Mouse (Mus musculus) CH12.LX (cell line): ENCODE results near the gene Tmem178. TPM values are rescaled to one million over a fixed set of nuclear protein-coding genes. Genes with fewer than 3 reads are reported as not detected.

Source experiments
- DNase-seq: peaks from one replicate; pipeline ENCODE4 v3.0.0-alpha.2; 2013; ENCODE audit errors: extremely low read depth
- H3K27ac ChIP-seq: 2 replicates; pipeline ENCODE4 v1.5.1; 2012; ENCODE audit warnings: low read depth, mild to moderate bottlenecking, control low read depth, moderate library complexity; ENCODE audit not compliant: insufficient read depth
- H3K27me3 ChIP-seq: replicated peaks from 2 replicates; pipeline ENCODE3; 2012; ENCODE audit warnings: inconsistent platforms
- H3K36me3 ChIP-seq, 2 experiments: replicated peaks in 1 of 2; 2 replicates each; pipeline versions ENCODE3 to v1.6.1; 2012; ENCODE audit warnings: inconsistent platforms in 1 of 2, low read length in 1 of 2, mild to moderate bottlenecking in 1 of 2, mixed read lengths in 1 of 2, moderate library complexity in 1 of 2; ENCODE audit not compliant: control insufficient read depth in 1 of 2, insufficient read depth in 1 of 2
- H3K4me1 ChIP-seq, 2 experiments: 2 replicates each; pipeline ENCODE4 v1.6.1; 2012; ENCODE audit warnings: inconsistent platforms in 1 of 2, moderate library complexity in 1 of 2; ENCODE audit not compliant: insufficient read depth in 2 of 2, control insufficient read depth in 1 of 2
- H3K4me2 ChIP-seq: 2 replicates; pipeline ENCODE4 v1.6.1; 2012; ENCODE audit warnings: low read depth, mild to moderate bottlenecking, control low read depth; ENCODE audit not compliant: poor library complexity, insufficient read depth, severe bottlenecking
- H3K4me3 ChIP-seq, 3 experiments: fragments of 150-350 bp in 1 of 3; sonication (generic) in 1 of 3; replicated peaks in 1 of 3; 2 replicates each; pipeline versions ENCODE3 to v1.5.1; 2011 to 2012; ENCODE audit warnings: low read depth in 2 of 3, low read length in 2 of 3, mild to moderate bottlenecking in 2 of 3, moderate library complexity in 2 of 3, control low read depth in 1 of 3, improper control_type of control experiment in 1 of 3, inconsistent platforms in 1 of 3, mixed read lengths in 1 of 3; ENCODE audit not compliant: poor library complexity in 1 of 3
- H3K79me2 ChIP-seq: replicated peaks from 2 replicates; pipeline ENCODE4 v1.6.1; 2012; ENCODE audit warnings: mild to moderate bottlenecking, moderate library complexity; ENCODE audit not compliant: control insufficient read depth, poor library complexity, insufficient read depth, severe bottlenecking; ENCODE audit errors: extremely low read depth
- H3K9ac ChIP-seq: 2 replicates; pipeline ENCODE4 v1.6.1; 2012; ENCODE audit warnings: low read depth, mild to moderate bottlenecking, control low read depth, moderate library complexity; ENCODE audit not compliant: insufficient read depth
- H3K9me3 ChIP-seq: replicated peaks from 2 replicates; pipeline ENCODE3; 2012; ENCODE audit warnings: low read length, inconsistent platforms, mixed read lengths
- BHLHE40 ChIP-seq: IDR thresholded peaks from 2 replicates; pipeline ENCODE4 v1.6.1; 2011; ENCODE audit warnings: mild to moderate bottlenecking, low read depth, low read length, improper control_type of control experiment
- CHD2 ChIP-seq: IDR thresholded peaks from 2 replicates; pipeline ENCODE4 v1.6.1; 2011; ENCODE audit warnings: low read length, improper control_type of control experiment
- CTCF ChIP-seq, 2 experiments: IDR thresholded peaks in 1 of 2; conservative IDR thresholded peaks in 1 of 2; 2 replicates each; pipeline ENCODE4 v1.5.1; 2011 to 2012; ENCODE audit warnings: low read depth in 2 of 2, low read length in 2 of 2, improper control_type of control experiment in 1 of 2, inconsistent platforms in 1 of 2, mild to moderate bottlenecking in 1 of 2, moderate library complexity in 1 of 2
- E2F4 ChIP-seq: IDR thresholded peaks from 2 replicates; pipeline ENCODE4 v1.6.1; 2011; ENCODE audit warnings: low read depth, low read length, improper control_type of control experiment; ENCODE audit not compliant: insufficient replicate concordance
- GABPA ChIP-seq: IDR thresholded peaks from 2 replicates; pipeline ENCODE4 v1.6.1; 2012; ENCODE audit warnings: low read depth, low read length, improper control_type of control experiment, inconsistent platforms; ENCODE audit not compliant: insufficient replicate concordance
- HCFC1 ChIP-seq: IDR thresholded peaks from 2 replicates; pipeline ENCODE4 v1.6.1; 2012; ENCODE audit warnings: low read depth, mild to moderate bottlenecking, inconsistent platforms, low read length, improper control_type of control experiment
- JUND ChIP-seq: conservative IDR thresholded peaks from 2 replicates; pipeline ENCODE4 v1.6.1; 2011; ENCODE audit warnings: low read depth, low read length, improper control_type of control experiment
- KAT2A ChIP-seq: IDR thresholded peaks from 2 replicates; pipeline ENCODE4 v1.6.1; 2012; ENCODE audit warnings: low read length, improper control_type of control experiment, inconsistent platforms; ENCODE audit not compliant: insufficient replicate concordance
- MAFK ChIP-seq: IDR thresholded peaks from 2 replicates; pipeline ENCODE4 v1.6.1; 2011; ENCODE audit warnings: low read length, improper control_type of control experiment; ENCODE audit not compliant: insufficient replicate concordance
- MAX ChIP-seq: IDR thresholded peaks from 2 replicates; pipeline ENCODE4 v1.6.1; 2011; ENCODE audit warnings: low read length, improper control_type of control experiment
- MAZ ChIP-seq: IDR thresholded peaks from 2 replicates; pipeline ENCODE4 v1.6.1; 2012; ENCODE audit warnings: low read depth, mild to moderate bottlenecking, inconsistent platforms, low read length, improper control_type of control experiment, moderate library complexity
- MXI1 ChIP-seq: IDR thresholded peaks from 2 replicates; pipeline ENCODE4 v1.6.1; 2011; ENCODE audit warnings: mild to moderate bottlenecking, low read depth, low read length, improper control_type of control experiment
- MYC ChIP-seq: IDR thresholded peaks from 2 replicates; pipeline ENCODE4 v1.6.1; 2011; ENCODE audit warnings: low read depth, mild to moderate bottlenecking, improper control_type of control experiment, low read length
- PAX5 ChIP-seq: IDR thresholded peaks from 2 replicates; pipeline ENCODE4 v1.6.1; 2012; ENCODE audit warnings: low read length, inconsistent platforms, mixed read lengths
- POLR2A ChIP-seq: IDR thresholded peaks from 2 replicates; pipeline ENCODE4 v1.6.1; 2011; ENCODE audit warnings: low read depth, mild to moderate bottlenecking, improper control_type of control experiment, low read length
- RAD21 ChIP-seq: IDR thresholded peaks from 2 replicates; pipeline ENCODE4 v1.6.1; 2011; ENCODE audit warnings: low read depth, mild to moderate bottlenecking, low read length, improper control_type of control experiment, moderate library complexity
- RCOR1 ChIP-seq: conservative IDR thresholded peaks from 2 replicates; pipeline ENCODE4 v1.6.1; 2012; ENCODE audit warnings: low read depth, mild to moderate bottlenecking, inconsistent platforms, low read length, improper control_type of control experiment
- SMC3 ChIP-seq: IDR thresholded peaks from 2 replicates; pipeline ENCODE4 v1.6.1; 2011; ENCODE audit warnings: low read depth, low read length, improper control_type of control experiment
- TBP ChIP-seq: conservative IDR thresholded peaks from 2 replicates; pipeline ENCODE4 v1.6.1; 2011; ENCODE audit warnings: low read depth, low read length, improper control_type of control experiment
- USF2 ChIP-seq: conservative IDR thresholded peaks from 2 replicates; pipeline ENCODE4 v1.6.1; 2011; ENCODE audit warnings: low read depth, low read length, improper control_type of control experiment
- ZC3H11A ChIP-seq: IDR thresholded peaks from 2 replicates; pipeline ENCODE4 v1.6.1; 2012; ENCODE audit warnings: low read depth, mild to moderate bottlenecking, inconsistent platforms, low read length, improper control_type of control experiment
- ZKSCAN1 ChIP-seq: IDR thresholded peaks from 2 replicates; pipeline ENCODE4 v1.6.1; 2012; ENCODE audit warnings: low read depth, inconsistent platforms, low read length, improper control_type of control experiment, borderline replicate concordance
- ZMIZ1 ChIP-seq: IDR thresholded peaks from 2 replicates; pipeline ENCODE4 v1.6.1; 2012; ENCODE audit warnings: low read depth, mild to moderate bottlenecking, inconsistent platforms, low read length, improper control_type of control experiment
- ZNF384 ChIP-seq: IDR thresholded peaks from 2 replicates; pipeline ENCODE4 v1.6.1; 2012; ENCODE audit warnings: low read depth, low read length, improper control_type of control experiment, inconsistent platforms
- dilution Hi-C: fragments of 300-500 bp; cut with MboI; formaldehyde crosslinking; loops from 2 replicates; pipeline ENCODE4 v1.14.3; 2020; ENCODE audit warnings: low sequenced_read_pairs; ENCODE audit not compliant: extremely low pct_unique_long_range_greater_than_20kb, extremely low pct_ligation_motif_present
- in situ Hi-C: fragments of 300-500 bp; cut with MboI; formaldehyde crosslinking; loops from 3 replicates; pipeline ENCODE4 v1.14.3; 2019; ENCODE audit warnings: low sequenced_read_pairs, low pct_ligation_motif_present, low pct_unique_long_range_greater_than_20kb, mixed read lengths
- polyA plus RNA-seq: library from polyadenylated mRNA; unstranded; fragments of >175 nt; gene quantifications from 2 replicates; pipeline ENCODE4 v1.2.1, GENCODE M21; 2012; ENCODE audit warnings: low read depth; ENCODE audit not compliant: insufficient read length
- total RNA-seq, 2 experiments: library from RNA; depleted of rRNA; stranded (reverse); fragments of 300-350 nt in 1 of 2; fragments of >200 nt in 1 of 2; gene quantifications; 2 replicates each; pipeline ENCODE4 v1.2.3; 2012 to 2014

Tmem178 gene
- total and polyA plus RNA-seq, 3 experiments: not detected

GRCm38 (mm10) chr17:80969643-80970619 lies 25.5 kb downstream of the Tmem178 start:
- Histone ChIP-seq H3K9ac (no peak overlapping the region), H3K4me3 (no peak overlapping the region), H3K4me2 (no peak overlapping the region), H3K79me2 (no peaks in the 10 kb centered on the region), H3K4me1 (no peaks in the 10 kb centered on the region), H3K27ac (no peak overlapping the region), H3K36me3 (no peaks in the 10 kb centered on the region), H3K9me3 (no peaks in the 10 kb centered on the region), H3K27me3 (peaks cover under 1% of the 10 kb centered on the region)
- in situ Hi-C loops (no loop called here), dilution Hi-C loops (no loop called here)
- DNase-seq: no peak
- TF ChIP-seq ZMIZ1 (no peak), POLR2A (no peak), MXI1 (no peak), E2F4 (no peak), ZNF384 (no peak), MAZ (no peak), RAD21 (no peak), PAX5 (no peak)

- no peaks in the 10 kb centered on the region for H3K4me1 ChIP-seq
- DNase-seq: no peak
- no peaks in the 10 kb centered on the region for H3K36me3 ChIP-seq
- no peak overlapping the region for H3K4me2 ChIP-seq
- no peaks in the 10 kb centered on the region for H3K27me3 ChIP-seq
- no peaks in the 10 kb centered on the region for H3K79me2 ChIP-seq
- H3K9me3 ChIP-seq: no peaks in the 10 kb centered on the region
- TF ChIP-seq USF2 (no peak), MAFK (no peak), SMC3 (no peak), RCOR1 (no peak), MAX (no peak), ZKSCAN1 (no peak), HCFC1 (no peak), JUND (no peak), CHD2 (no peak), MYC (no peak), KAT2A (no peak), ZC3H11A (no peak), TBP (no peak), CTCF (conservative IDR thresholded peaks at IDR 0.05 in 1 of 2, IDR thresholded peaks at IDR 0.05 in 1 of 2; ENCODE audit: low read depth in 2 of 2, low read length in 2 of 2) (no peak), BHLHE40 (no peak), GABPA (no peak)
- TF ChIP-seq, all 38 proteins: peak for 0
- dilution Hi-C loops (no loop called here), in situ Hi-C loops (no loop called here)
- Histone ChIP-seq H3K9ac (no peak overlapping the region), H3K4me3 (no peak overlapping the region), H3K27ac (no peak overlapping the region)
These were observed 26.3 kb downstream of the Tmem178 start for GRCm38 (mm10) chr17:80970716-80971115.
